Mouse (Mus musculus): ENCODE measurements around the gene Megf9. TPM values are rescaled to one million over a fixed set of nuclear protein-coding genes. Genes with fewer than 3 reads are reported as not detected.

Gene Megf9
- total RNA-seq, 2 experiments from 2014 or later, result 88.7 to 91.3 TPM

DNA sequence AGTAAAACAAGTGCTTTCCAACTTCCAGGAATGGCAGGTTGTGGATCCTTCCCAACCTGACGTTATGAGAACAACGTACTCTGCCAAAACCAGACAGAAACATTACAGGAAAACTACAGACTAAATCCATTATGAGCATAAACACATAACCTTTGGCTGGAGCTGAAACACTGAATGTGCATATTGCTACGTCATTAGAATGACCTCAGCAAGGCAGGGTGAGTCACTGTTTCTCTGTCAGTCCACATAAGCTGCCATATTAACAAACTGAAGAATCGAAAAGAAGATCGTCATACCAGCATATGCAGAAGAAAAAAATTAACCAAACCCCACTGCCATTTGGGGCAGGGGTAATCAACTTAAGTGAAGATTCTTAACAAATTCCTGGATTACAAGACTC is 148.6 kb downstream of the Megf9 start:
- no peak for DNase-seq (ENCODE audit: low spot score in 2 of 2)
- intact Hi-C loops (cut with DNase I), result no loop called here

DNA sequence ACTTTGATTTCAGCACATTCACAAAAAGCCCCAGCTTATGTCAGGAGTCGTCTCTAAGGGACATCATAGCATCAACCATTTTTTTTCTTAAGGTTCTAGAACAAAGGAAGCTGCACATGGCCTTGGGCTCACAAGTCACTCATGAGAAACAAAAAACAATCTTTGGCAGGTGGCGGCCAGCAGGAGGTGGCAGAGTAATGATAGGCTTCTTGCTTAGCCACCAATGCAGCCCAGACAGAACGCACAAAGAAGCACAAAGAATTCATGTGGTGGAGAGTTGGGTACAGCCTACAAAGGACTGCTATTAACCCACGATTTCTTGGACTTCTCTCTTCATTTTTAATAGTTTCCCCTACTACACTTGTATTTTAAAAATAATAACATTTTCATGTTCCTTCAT is 157.4 kb downstream of the Megf9 start:
- DNase-seq (ENCODE audit: low spot score in 2 of 2), result no peak
- intact Hi-C loops (cut with DNase I), result no loop called here

Other genes starting within 250 kb of the Megf9 start
- 1 to 10 TPM; 7.1 to 8.9 TPM for gene Cdk5rap2, start 124.6 kb downstream of the Megf9 start, total RNA-seq (2021)